Mouse (Mus musculus) brain, embryonic 14.5 days (tissue): ENCODE measurements around the gene H2-Q10.

Experiments used
- CTCF ChIP-seq: fragments of 200-500 bp; IDR thresholded peaks from 2 replicates; pipeline ENCODE4 v1.5.1; 2012; ENCODE audit warnings: inconsistent platforms, mild to moderate bottlenecking, moderate library complexity, borderline replicate concordance; ENCODE audit not compliant: insufficient read depth, insufficient read length; ENCODE audit errors: extremely low read depth
- POLR2A ChIP-seq: fragments of 200-500 bp; IDR thresholded peaks from 2 replicates; pipeline ENCODE4 v1.6.1; 2012; ENCODE audit warnings: mild to moderate bottlenecking, inconsistent platforms, borderline replicate concordance; ENCODE audit not compliant: poor library complexity, insufficient read depth, insufficient read length, severe bottlenecking; ENCODE audit errors: extremely low read depth

DNA sequence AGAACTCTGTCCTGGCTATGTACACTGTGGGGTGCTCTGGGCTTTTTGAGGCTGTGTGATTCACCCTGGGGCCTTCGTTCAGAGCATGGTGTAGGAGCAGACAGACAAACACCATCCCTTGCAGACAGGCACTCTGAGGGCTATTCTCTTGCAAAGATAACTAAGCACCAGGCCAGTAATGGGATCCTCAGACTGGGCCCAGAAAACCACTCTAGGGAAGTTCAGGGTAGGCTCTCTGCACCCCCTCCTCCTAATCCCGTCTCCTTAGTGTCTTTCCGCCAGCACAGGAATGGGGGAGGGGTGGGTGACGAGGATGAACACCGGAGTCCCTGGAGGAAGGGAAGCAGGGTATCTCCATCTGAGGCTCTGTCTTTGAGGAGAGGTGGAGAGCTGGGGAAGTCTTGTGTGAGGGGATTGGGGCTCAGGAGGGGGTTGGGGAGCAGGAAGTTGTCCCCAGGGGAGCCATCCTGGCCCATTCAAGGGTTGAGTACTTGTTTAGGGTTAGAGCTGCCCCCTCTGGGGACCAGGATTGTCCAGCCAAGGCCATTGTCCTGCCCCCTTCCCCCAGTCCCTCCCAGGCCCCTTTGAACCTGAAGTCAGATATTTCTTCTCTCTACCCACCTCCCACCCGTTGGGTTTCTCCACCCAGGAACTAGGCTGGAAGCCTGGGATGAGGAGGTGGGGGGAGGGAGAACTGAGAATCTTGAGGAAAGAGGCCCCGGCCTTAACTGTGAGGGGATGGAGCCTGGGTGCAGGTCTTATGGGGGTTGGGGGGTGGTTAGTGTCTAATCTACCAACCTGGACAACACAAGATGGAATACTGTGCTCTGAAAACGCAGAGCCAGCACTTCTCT lies 35.0 kb downstream of the H2-Q10 start:
- TF ChIP-seq CTCF (no peak), POLR2A (no peak)
